Mouse (Mus musculus) forebrain, embryonic 16.5 days (tissue): ENCODE measurements around the gene Olfr452. TPM values are rescaled to one million over a fixed set of nuclear protein-coding genes. Genes with fewer than 3 reads are reported as not detected.

Experiments
- ATAC-seq: fragments of 200-750 bp; cut with Nextera tagmentation; 2 replicates; pipeline ENCODE4 v1.8.0; 2017; ENCODE audit warnings: mild to moderate bottlenecking, moderate library complexity
- H3K27ac ChIP-seq: fragments of 300-500 bp; sonication (generic); 2 replicates; pipeline ENCODE4 v1.5.1; 2014; ENCODE audit warnings: low read length, control low read depth
- H3K27me3 ChIP-seq: fragments of 300-500 bp; sonication (generic); replicated peaks from 2 replicates; pipeline ENCODE4 v1.6.1; 2014; ENCODE audit warnings: low read length; ENCODE audit not compliant: control insufficient read depth, insufficient read depth
- H3K36me3 ChIP-seq: fragments of 300-500 bp; sonication (generic); 2 replicates; pipeline ENCODE4 v1.6.1; 2014; ENCODE audit not compliant: control insufficient read depth, insufficient read depth
- H3K4me1 ChIP-seq: fragments of 300-500 bp; sonication (generic); replicated peaks from 2 replicates; pipeline ENCODE4 v1.6.1; 2014; ENCODE audit warnings: low read length; ENCODE audit not compliant: control insufficient read depth, insufficient read depth
- H3K4me2 ChIP-seq: fragments of 300-500 bp; sonication (generic); 2 replicates; pipeline ENCODE4 v1.6.1; 2014; ENCODE audit warnings: mild to moderate bottlenecking, low read length, control low read depth
- H3K4me3 ChIP-seq: fragments of 300-500 bp; sonication (generic); replicated peaks from 2 replicates; pipeline ENCODE4 v1.5.1; 2014; ENCODE audit warnings: mild to moderate bottlenecking, low read length, control low read depth
- H3K9ac ChIP-seq: fragments of 300-500 bp; sonication (generic); replicated peaks from 2 replicates; pipeline ENCODE4 v1.6.1; 2014; ENCODE audit warnings: low read depth, low read length, control low read depth
- H3K9me3 ChIP-seq: fragments of 300-500 bp; sonication (generic); 2 replicates; pipeline ENCODE4 v1.6.1; 2016; ENCODE audit warnings: low read length; ENCODE audit not compliant: control insufficient read depth
- WGBS: fragments of 180-500 bp; shearing (Covaris S2); extraction: QIAGEN DNeasy Blood & Tissue Kit; methylation state at CpG from one replicate; pipeline ENCODE4 v1.1.7; 2014; 5-methylcytosine and 5-hydroxymethylcytosine counted together
- polyA plus RNA-seq: library from polyadenylated mRNA; unstranded; fragments of >200 nt; fragmentation: Nextera tagmentation; extraction: Ambion mirVana; gene quantifications from 2 replicates; pipeline ENCODE4 v1.2.1, GENCODE M21; 2015

Gene Olfr452
- not detected in 2 replicates for polyA plus RNA-seq

DNA sequence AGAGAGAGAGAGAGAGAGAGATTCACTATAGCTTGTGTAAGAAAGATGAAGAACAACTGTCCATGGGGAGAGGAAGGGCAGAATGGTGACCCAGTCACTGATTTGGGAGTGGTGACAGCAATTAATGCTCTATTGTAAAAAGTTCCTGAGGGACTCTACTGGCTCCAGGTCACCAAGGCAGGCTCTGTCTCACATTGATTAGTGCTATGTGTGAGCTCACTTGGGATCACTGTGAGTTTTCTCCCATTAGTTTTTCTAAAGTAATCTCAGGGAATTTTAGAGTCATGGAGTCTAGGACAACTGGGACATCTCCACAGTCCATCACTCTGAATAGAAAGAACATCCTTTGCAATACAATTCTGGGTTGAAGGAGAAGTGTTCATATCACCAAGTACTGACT, at the start of gene Olfr452:
TSS of gene Olfr452 (plus strand) at position 301 of the 400 bp plus-strand sequence.
- Histone ChIP-seq H3K9me3 (no peaks in the 10 kb centered on the region), H3K4me1 (no peaks in the 10 kb centered on the region), H3K27me3 (no peaks in the 10 kb centered on the region), H3K4me2 (no peak within 1 kb of the TSS), H3K9ac (no peak within 1 kb of the TSS), H3K36me3 (no peaks in the 10 kb centered on the region), H3K27ac (no peak within 1 kb of the TSS), H3K4me3 (no peak within 1 kb of the TSS)
- no peak for ATAC-seq

- H3K36me3 ChIP-seq: no peaks in the 10 kb centered on the region
- ATAC-seq: no peak
- H3K27ac ChIP-seq: no peak within 1 kb of the TSS
- no peak within 1 kb of the TSS for H3K4me3 ChIP-seq
- WGBS: 92% methylated on average over 1 of the region's 1 CpGs
- H3K27me3 ChIP-seq: no peaks in the 10 kb centered on the region
- H3K9ac ChIP-seq: no peak within 1 kb of the TSS
- H3K9me3 ChIP-seq: no peaks in the 10 kb centered on the region
- H3K4me1 ChIP-seq: no peaks in the 10 kb centered on the region
- H3K4me2 ChIP-seq: no peak within 1 kb of the TSS
These were observed 45.8 kb upstream of the Olfr452 start, which contains the start of gene Olfr453 for GRCm38 (mm10) chr6:42739071-42739470. Gene Olfr453 (plus strand): TSS chr6:42739371.

DNA sequence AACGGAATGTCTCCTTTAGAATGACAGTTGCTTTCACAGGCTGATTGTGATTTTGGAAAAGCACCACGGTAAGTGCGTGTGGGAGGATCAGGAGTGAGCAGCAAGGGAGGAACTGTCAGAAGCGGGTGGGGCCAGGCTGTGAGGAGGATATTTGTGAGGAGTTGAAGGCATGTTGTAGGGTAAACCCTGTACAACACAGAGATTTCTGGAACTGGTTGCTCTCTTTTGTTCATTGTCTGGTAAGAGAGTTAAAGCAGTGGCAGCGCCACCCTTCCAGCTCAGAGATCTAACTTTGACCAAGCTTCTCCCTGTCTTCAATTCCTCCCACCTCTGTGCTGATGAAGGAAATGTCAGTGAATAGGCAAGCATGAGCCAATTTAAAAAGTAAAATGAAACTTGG, 42.6 kb upstream of the Olfr452 start:
- no peaks in the 10 kb centered on the region for H3K4me1 ChIP-seq
- no peaks in the 10 kb centered on the region for H3K36me3 ChIP-seq
- no peak overlapping the region for H3K9ac ChIP-seq
- no peak overlapping the region for H3K4me3 ChIP-seq
- no peak for ATAC-seq
- no peak overlapping the region for H3K27ac ChIP-seq
- no peaks in the 10 kb centered on the region for H3K27me3 ChIP-seq
- 75% methylated on average over 5 of the region's 5 CpGs for WGBS
- no peaks in the 10 kb centered on the region for H3K9me3 ChIP-seq
- H3K4me2 ChIP-seq: no peak overlapping the region

- H3K27ac ChIP-seq: no peak overlapping the region
- H3K4me1 ChIP-seq: no peaks in the 10 kb centered on the region
- no peaks in the 10 kb centered on the region for H3K36me3 ChIP-seq
- no peaks in the 10 kb centered on the region for H3K9me3 ChIP-seq
- ATAC-seq: no peak
- H3K9ac ChIP-seq: no peak overlapping the region
- H3K4me2 ChIP-seq: no peak overlapping the region
- no peaks in the 10 kb centered on the region for H3K27me3 ChIP-seq
- no peak overlapping the region for H3K4me3 ChIP-seq
These were observed 37.0 kb upstream of the Olfr452 start for GRCm38 (mm10) chr6:42747846-42748245.

DNA sequence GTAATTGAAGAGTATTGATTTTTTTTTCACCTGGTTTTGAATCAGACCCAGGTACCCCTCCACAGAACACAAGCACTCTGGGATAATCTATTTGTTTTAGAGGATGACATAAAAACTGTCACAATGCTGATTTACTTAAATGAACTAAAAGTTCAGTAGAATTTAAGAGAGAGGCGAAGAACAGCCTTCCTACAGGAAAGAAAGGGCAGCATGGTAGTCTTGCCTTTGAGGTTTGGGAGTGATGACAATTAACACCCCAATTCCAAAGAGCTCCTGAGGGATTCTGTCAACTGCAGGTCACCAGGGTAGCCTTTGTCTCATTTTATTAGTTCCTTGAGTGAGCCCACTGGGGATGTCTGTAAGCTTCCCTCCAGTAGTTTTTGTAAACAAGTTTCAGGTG, 28.8 kb upstream of the Olfr452 start, which contains the start of gene Olfr38:
TSS of gene Olfr38 (plus strand) at position 301 of the 400 bp plus-strand sequence.
- Histone ChIP-seq H3K36me3 (no peaks in the 10 kb centered on the region), H3K9me3 (no peaks in the 10 kb centered on the region), H3K27me3 (no peaks in the 10 kb centered on the region), H3K4me2 (no peak within 1 kb of the TSS), H3K4me1 (no peaks in the 10 kb centered on the region), H3K9ac (no peak within 1 kb of the TSS), H3K4me3 (no peak within 1 kb of the TSS), H3K27ac (no peak within 1 kb of the TSS)
- ATAC-seq: no peak
- whole genome bisulfite sequencing: 89% methylated on average over 1 of the region's 1 CpGs

DNA sequence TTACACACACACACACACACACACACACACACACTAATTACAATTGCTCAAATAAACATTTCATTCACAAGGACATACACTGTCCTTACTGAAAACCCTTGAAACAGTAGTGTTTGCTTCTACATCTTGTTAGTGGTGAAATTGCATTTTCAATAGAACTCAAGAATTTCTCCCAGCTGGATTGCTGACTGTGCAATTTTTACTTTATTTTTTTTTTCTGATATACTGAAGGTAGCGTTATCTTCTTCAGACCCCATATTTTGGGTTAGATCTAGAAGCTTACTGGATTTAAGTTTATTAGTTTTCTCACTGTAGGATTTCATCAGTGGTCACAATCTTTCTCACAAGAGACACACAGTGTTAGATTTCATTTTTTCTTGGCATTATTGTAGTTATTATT, 7.8 kb upstream of the Olfr452 start:
- Histone ChIP-seq H3K4me3 (no peak overlapping the region), H3K36me3 (no peaks in the 10 kb centered on the region), H3K4me1 (no peaks in the 10 kb centered on the region), H3K9me3 (no peaks in the 10 kb centered on the region), H3K27ac (no peak overlapping the region), H3K27me3 (no peaks in the 10 kb centered on the region), H3K4me2 (no peak overlapping the region), H3K9ac (no peak overlapping the region)
- ATAC-seq: no peak
- WGBS: 88% methylated on average over 1 of the region's 1 CpGs

DNA sequence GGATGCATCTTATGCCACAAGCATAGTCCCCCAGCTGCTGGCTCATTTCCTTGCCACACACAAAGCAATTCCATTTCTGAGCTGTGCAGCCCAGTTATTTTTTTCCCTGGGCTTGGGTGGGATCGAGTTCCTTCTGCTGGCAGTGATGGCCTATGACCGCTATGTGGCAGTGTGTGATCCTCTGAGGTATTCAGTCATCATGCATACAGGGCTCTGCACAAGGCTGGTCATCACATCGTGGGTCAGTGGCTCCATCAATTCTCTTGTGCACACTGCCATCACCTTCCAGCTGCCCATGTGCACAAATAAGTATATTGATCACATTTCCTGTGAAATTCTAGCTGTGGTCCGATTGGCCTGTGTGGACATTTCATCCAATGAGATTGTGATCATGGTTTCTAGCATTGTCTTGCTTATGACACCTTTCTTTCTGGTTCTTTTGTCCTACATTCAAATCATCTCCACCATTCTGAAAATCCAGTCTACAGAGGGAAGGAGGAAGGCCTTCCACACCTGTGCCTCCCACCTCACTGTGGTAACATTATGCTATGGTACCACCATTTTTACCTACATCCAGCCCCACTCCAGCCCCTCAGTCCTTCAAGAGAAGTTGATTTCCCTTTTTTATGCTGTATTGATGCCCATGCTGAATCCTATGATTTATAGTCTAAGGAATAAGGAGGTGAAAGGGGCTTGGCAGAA, 5.5 kb downstream of the Olfr452 start:
- no peak overlapping the region for H3K4me3 ChIP-seq
- H3K4me1 ChIP-seq: no peaks in the 10 kb centered on the region
- H3K4me2 ChIP-seq: no peak overlapping the region
- no peak overlapping the region for H3K9ac ChIP-seq
- no peaks in the 10 kb centered on the region for H3K27me3 ChIP-seq
- H3K27ac ChIP-seq: peak overlapping the region; percentile 79
- peaks cover 2% of the 10 kb centered on the region; the same call in 1 of the 2 replicates for H3K9me3 ChIP-seq
- peak; percentile 31 for ATAC-seq
- 48% methylated on average over 4 of the region's 4 CpGs for WGBS
- no peaks in the 10 kb centered on the region for H3K36me3 ChIP-seq

DNA sequence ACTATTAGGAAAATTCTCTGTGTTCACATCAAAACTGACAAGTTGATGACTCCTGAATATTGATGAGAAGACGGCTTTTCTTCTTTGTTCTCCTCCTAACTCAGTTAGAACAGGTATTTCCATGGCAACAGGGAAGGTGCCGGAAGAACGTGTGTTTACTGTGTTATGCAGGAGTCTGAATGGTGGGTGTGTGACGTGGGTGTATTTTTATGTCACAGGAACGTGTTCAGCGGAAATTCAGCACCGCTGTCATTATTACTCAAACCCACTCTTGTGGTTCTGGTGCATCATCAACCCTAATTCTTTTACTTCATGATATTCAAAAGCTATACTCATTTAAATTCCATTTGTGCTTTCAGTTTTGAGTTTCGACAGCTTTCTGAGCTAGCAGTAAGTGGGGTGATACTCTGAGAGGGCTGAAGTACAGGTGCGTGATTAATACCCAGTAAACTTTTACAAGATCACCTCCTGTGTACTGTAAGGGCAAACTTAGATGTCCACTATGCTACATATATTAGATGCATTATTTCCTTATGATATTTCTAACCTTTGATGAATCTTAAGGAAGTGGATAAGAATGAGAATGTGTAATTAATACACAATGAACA, 6.2 kb downstream of the Olfr452 start:
- Histone ChIP-seq H3K36me3 (no peaks in the 10 kb centered on the region), H3K9me3 (peaks cover 2% of the 10 kb centered on the region; the same call in 1 of the 2 replicates), H3K27me3 (no peaks in the 10 kb centered on the region), H3K4me2 (no peak overlapping the region), H3K9ac (no peak overlapping the region), H3K4me3 (no peak overlapping the region), H3K27ac (no peak overlapping the region), H3K4me1 (no peaks in the 10 kb centered on the region)
- peak; percentile 95 for ATAC-seq
- WGBS: 63% methylated on average over 9 of the region's 9 CpGs

- 91% methylated on average over 3 of the region's 3 CpGs for WGBS
- H3K4me1 ChIP-seq: no peaks in the 10 kb centered on the region
- no peaks in the 10 kb centered on the region for H3K27me3 ChIP-seq
- H3K4me3 ChIP-seq: no peak overlapping the region
- no peak overlapping the region for H3K9ac ChIP-seq
- no peak for ATAC-seq
- H3K27ac ChIP-seq: no peak overlapping the region
- peaks cover 2% of the 10 kb centered on the region; the same call in 1 of the 2 replicates for H3K9me3 ChIP-seq
- no peaks in the 10 kb centered on the region for H3K36me3 ChIP-seq
- H3K4me2 ChIP-seq: no peak overlapping the region
These were observed 10.1 kb downstream of the Olfr452 start for GRCm38 (mm10) chr6:42794982-42795381.
